33 mouse cellular contexts compared by ENCODE assay signal in the genomic region with DNA sequence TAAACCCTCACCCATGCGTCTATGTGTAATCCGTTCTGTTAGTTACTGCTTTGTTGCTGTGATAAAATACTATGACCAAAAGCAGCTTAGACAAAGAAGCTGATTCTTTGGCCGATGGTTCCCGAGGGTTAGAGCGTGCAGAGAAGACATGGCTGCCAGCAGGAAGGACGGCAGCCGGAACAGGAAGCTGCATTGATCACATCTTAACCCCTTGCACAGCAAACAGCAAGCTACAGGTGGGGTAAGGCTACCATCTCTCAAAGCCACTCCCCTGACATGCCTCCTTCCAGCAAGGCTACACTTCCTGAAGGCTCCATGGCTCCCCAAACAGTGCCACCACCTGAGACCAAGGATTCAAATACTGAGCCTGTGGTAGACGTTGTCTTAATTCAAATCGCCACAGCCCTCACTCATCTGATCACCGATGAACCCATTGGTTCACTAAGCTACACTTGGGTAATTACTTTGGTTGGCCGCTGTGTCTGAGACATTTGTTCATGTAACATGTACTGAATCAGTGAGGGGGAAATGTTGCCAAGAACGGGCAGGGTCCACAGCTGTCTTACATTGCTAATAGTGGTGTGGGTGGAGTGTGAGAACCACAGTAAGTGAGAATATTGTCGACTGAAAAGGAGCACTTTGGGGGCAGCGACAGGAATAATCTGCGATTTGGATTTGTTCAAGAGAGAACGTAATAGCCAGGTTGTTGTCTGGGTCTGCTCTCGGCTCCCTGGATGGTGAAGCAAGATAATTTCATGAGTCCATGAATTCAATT. TPM values are rescaled to one million over a fixed set of nuclear protein-coding genes. Genes with fewer than 3 reads are reported as not detected.
A peak's percentile ranks its signal among the peaks of the same experiment; 100 is the strongest.
DNase-seq lines count a peak whose midpoint lies in the region; ATAC-seq and TF ChIP-seq lines count a peak whose summit lies in the region.
"Had no signal": no experiment of that assay in that cellular context is flagged by ENCODE, and none has a peak within 500 bp of the region (broad histone marks: within the 10 kb centered on the region; RNA-seq: fewer than 3 reads in every experiment).

No protein-coding gene starts in this region.

- no peak overlapping the region for H3K4me2 ChIP-seq in midbrain, embryonic 14.5 days (ENCODE audit: low read length)
- H3K4me2 ChIP-seq: embryonic facial prominence, embryonic 13.5 days; heart, embryonic 15.5 days; limb, embryonic 12.5 days; liver, embryonic 15.5 days; lung, embryonic 14.5 days had no signal

- TF ChIP-seq CTCF in E14TG2a.4 (conservative IDR thresholded peaks at IDR 0.05; ENCODE audit: low read length) = no peak
- no peak for TF ChIP-seq CTCF in brain, embryonic 14.5 days (IDR thresholded peaks at IDR 0.05; ENCODE audit: borderline replicate concordance, extremely low read depth, insufficient read depth, insufficient read length)

- no peak overlapping the region for H3K27ac ChIP-seq in midbrain, embryonic 14.5 days (replicated peaks; ENCODE audit: low read depth, low read length)
- H3K27ac ChIP-seq in midbrain, embryonic 10.5 days (replicated peaks) = no peak overlapping the region
- H3K27ac ChIP-seq: embryonic facial prominence, embryonic 13.5 days; forebrain, embryonic 10.5 days; heart, embryonic 10.5 days; heart, embryonic 15.5 days; left cerebral cortex, adult 2 months; limb, embryonic 12.5 days; liver, embryonic 15.5 days; stomach, postnatal 0 days had no signal

- WGBS in midbrain, embryonic 14.5 days = 85% methylated on average over 17 of the region's 17 CpGs
- WGBS in midbrain, embryonic 10.5 days = 91% methylated on average over 17 of the region's 17 CpGs

- no peaks in the 10 kb centered on the region for H3K27me3 ChIP-seq in E14TG2a.4 (ENCODE audit: insufficient read depth, low read length)
- no peaks in the 10 kb centered on the region for H3K27me3 ChIP-seq in midbrain, embryonic 14.5 days (ENCODE audit: control insufficient read depth, insufficient read depth, low read length)
- H3K27me3 ChIP-seq in midbrain, embryonic 10.5 days (ENCODE audit: low read depth, poor library complexity, severe bottlenecking) = no peaks in the 10 kb centered on the region
- H3K27me3 ChIP-seq: embryonic facial prominence, embryonic 13.5 days; heart, embryonic 15.5 days; limb, embryonic 12.5 days; liver, embryonic 15.5 days; Patski had no signal

- no peak overlapping the region for H3K9ac ChIP-seq in midbrain, embryonic 14.5 days (replicated peaks; ENCODE audit: low read length)
- H3K9ac ChIP-seq: embryonic facial prominence, embryonic 13.5 days; forebrain, postnatal 0 days; heart, embryonic 15.5 days; limb, embryonic 12.5 days; liver, embryonic 15.5 days; lung, embryonic 14.5 days had no signal

- peaks cover 5% of the 10 kb centered on the region; the same call in 1 of the 2 replicates for H3K36me3 ChIP-seq in E14TG2a.4 (ENCODE audit: insufficient read depth, low read length)
- no peaks in the 10 kb centered on the region for H3K36me3 ChIP-seq in midbrain, embryonic 14.5 days (ENCODE audit: control insufficient read depth, insufficient read depth, low read length)
- no peaks in the 10 kb centered on the region for H3K36me3 ChIP-seq in midbrain, embryonic 10.5 days
- H3K36me3 ChIP-seq: embryonic facial prominence, embryonic 13.5 days; forebrain, embryonic 10.5 days; heart, embryonic 10.5 days; heart, embryonic 15.5 days; limb, embryonic 12.5 days; liver, embryonic 15.5 days had no signal

- no peak for TF ChIP-seq POLR2A in brain, embryonic 14.5 days (IDR thresholded peaks at IDR 0.05; ENCODE audit: borderline replicate concordance, extremely low read depth, insufficient read depth, insufficient read length, poor library complexity, severe bottlenecking)

- peak; percentile 42 for DNase-seq in ES-CJ7 (ENCODE audit: low read depth, low spot score)
- DNase-seq in brain, embryonic 14.5 days (ENCODE audit: low read depth) = peak; percentile 35
- peak; percentile 7 to 26 for DNase-seq in layer of hippocampus, postnatal 14 days (ENCODE audit: low spot score in 2 of 2)
- no peak for DNase-seq in midbrain, embryonic 14.5 days
- DNase-seq in midbrain, embryonic 10.5 days (ENCODE audit: low spot score) = no peak
- DNase-seq: adrenal gland, postnatal 25 days; B cell, adult 2 months; cerebellum, adult 9-10 months; cerebellum, postnatal 36 days; forebrain, postnatal 0 days; gastrocnemius, postnatal 10 days; kidney, adult 8-10 months; kidney, postnatal 10 days; lung, embryonic 14.5 days; lung, postnatal 14 days; right cerebral cortex, adult 18-20 months; right cerebral cortex, postnatal 4 days; thymus, adult 2 months; thymus, postnatal 4 days had no signal

- no peaks in the 10 kb centered on the region for H3K9me3 ChIP-seq in E14TG2a.4 (ENCODE audit: low read length)
- no peaks in the 10 kb centered on the region for H3K9me3 ChIP-seq in midbrain, embryonic 14.5 days (ENCODE audit: control insufficient read depth, low read length)
- H3K9me3 ChIP-seq in midbrain, embryonic 10.5 days (replicated peaks) = no peaks in the 10 kb centered on the region
- H3K9me3 ChIP-seq: embryonic facial prominence, embryonic 13.5 days; forebrain, embryonic 10.5 days; heart, embryonic 10.5 days; heart, embryonic 15.5 days; limb, embryonic 12.5 days; liver, embryonic 15.5 days had no signal

- H3K4me3 ChIP-seq in E14TG2a.4 (replicated peaks; ENCODE audit: low read length) = peak overlapping the region; percentile 57
- no peak overlapping the region for H3K4me3 ChIP-seq in midbrain, embryonic 14.5 days (replicated peaks; ENCODE audit: low read depth, low read length)
- H3K4me3 ChIP-seq in midbrain, embryonic 10.5 days = no peak overlapping the region
- H3K4me3 ChIP-seq: embryonic facial prominence, embryonic 13.5 days; forebrain, embryonic 10.5 days; heart, embryonic 10.5 days; heart, embryonic 15.5 days; left cerebral cortex, adult 2 months; limb, embryonic 12.5 days; liver, embryonic 15.5 days had no signal

- ATAC-seq in midbrain, embryonic 14.5 days (ENCODE audit: low FRiP score, low TSS enrichment) = no peak
- ATAC-seq: forebrain, postnatal 0 days; intestine, embryonic 16.5 days; midbrain, embryonic 16.5 days; Patski had no signal

- peaks cover 27% of the 10 kb centered on the region for H3K4me1 ChIP-seq in E14TG2a.4 (replicated peaks; ENCODE audit: low read depth, low read length)
- no peaks in the 10 kb centered on the region for H3K4me1 ChIP-seq in midbrain, embryonic 14.5 days (ENCODE audit: control insufficient read depth, insufficient read depth, low read length)
- H3K4me1 ChIP-seq in midbrain, embryonic 10.5 days = no peaks in the 10 kb centered on the region
- H3K4me1 ChIP-seq: embryonic facial prominence, embryonic 13.5 days; limb, embryonic 12.5 days; liver, embryonic 15.5 days had no signal

RNA-seq across cellular contexts. Expression of a gene that starts 56.9 kb away (rescaled TPM):
- 0.26 and 0.38 TPM in 2 replicates for polyA plus RNA-seq in brain, embryonic 14.5 days (2012; rRNA removed)
- total RNA-seq in layer of hippocampus, postnatal 14 days (2021) = under 1 TPM; 0.60 to 0.71 TPM
- polyA plus RNA-seq in midbrain, embryonic 14.5 days (2014; fragmentation: Nextera tagmentation; extraction: Ambion mirVana) = 0.08 and 0.09 TPM in 2 replicates
- 0.02 and 0.14 TPM in 2 replicates for polyA plus RNA-seq in midbrain, embryonic 10.5 days (2016; fragmentation: Nextera tagmentation; extraction: Ambion mirVana)
- total RNA-seq: MEL; neutrophil, adult 5-6 weeks had no signal
- polyA plus RNA-seq: Patski had no signal

Comparison
In these comparisons a context has a peak if more than half of its experiments do, and no peak if none do; other contexts are left out.
1. DNase-seq: peak in ES-CJ7 (single experiment), brain, embryonic 14.5 days (single experiment) and layer of hippocampus, postnatal 14 days (2 of 2); none in midbrain, embryonic 14.5 days (single experiment) and midbrain, embryonic 10.5 days (single experiment).